ENCODE assay signal across 19 mouse cellular contexts in genomic region chr15:74128811-74129210, GRCm38 (mm10).
DNase-seq lines count a peak whose midpoint lies in the region; ATAC-seq and TF ChIP-seq lines count a peak whose summit lies in the region.
"Had no signal": no experiment of that assay in that cellular context is flagged by ENCODE, and none has a peak within 500 bp of the region (broad histone marks: within the 10 kb centered on the region; RNA-seq: fewer than 3 reads in every experiment).

No protein-coding gene starts in this region.

- ATAC-seq in midbrain, embryonic 11.5 days (ENCODE audit: low FRiP score), result no peak
- no peak for ATAC-seq in midbrain, postnatal 0 days (ENCODE audit: low FRiP score)
- peak; percentile 58; the same call in 1 of the 2 replicates for ATAC-seq in liver, embryonic 11.5 days (replicated peaks; ENCODE audit: low FRiP score)
- ATAC-seq in liver, embryonic 14.5 days (ENCODE audit: insufficient read depth), result no peak
- no peak for ATAC-seq in neural tube, embryonic 15.5 days (ENCODE audit: low FRiP score)
- ATAC-seq: forebrain, embryonic 16.5 days had no signal

- no peaks in the 10 kb centered on the region for H3K36me3 ChIP-seq in midbrain, embryonic 11.5 days (ENCODE audit: control insufficient read depth, insufficient read depth, low read length)
- H3K36me3 ChIP-seq in midbrain, postnatal 0 days (ENCODE audit: insufficient read depth, low read length), result no peaks in the 10 kb centered on the region
- H3K36me3 ChIP-seq in liver, embryonic 11.5 days (ENCODE audit: control insufficient read depth, insufficient read depth, low read length), result no peaks in the 10 kb centered on the region
- no peaks in the 10 kb centered on the region for H3K36me3 ChIP-seq in liver, embryonic 14.5 days (replicated peaks; ENCODE audit: control insufficient read depth, insufficient read depth, low read depth)
- no peaks in the 10 kb centered on the region for H3K36me3 ChIP-seq in neural tube, embryonic 15.5 days
- H3K36me3 ChIP-seq: embryonic facial prominence, embryonic 12.5 days; heart, embryonic 10.5 days had no signal

- peak; percentile 21 for DNase-seq in midbrain, embryonic 11.5 days (ENCODE audit: low spot score, missing footprints)
- no peak for DNase-seq in midbrain, postnatal 0 days (ENCODE audit: low spot score)
- DNase-seq in liver, embryonic 11.5 days (ENCODE audit: low spot score), result no peak
- no peak for DNase-seq in liver, embryonic 14.5 days (ENCODE audit: low read depth in 3 of 3, low spot score in 3 of 3)
- DNase-seq in adrenal gland, postnatal 14 days, result no peak
- DNase-seq: adrenal gland, adult 8-10 months; cerebellum, adult 11 months; cerebellum, adult 8-10 months; cerebellum, postnatal 14 days; embryo, embryonic 11 days; gastrocnemius, postnatal 10 days; heart, adult 18-20 months; heart, postnatal 10 days; heart, postnatal 4 days had no signal

- 73% methylated on average over 12 of the region's 12 CpGs for WGBS in midbrain, embryonic 11.5 days
- 73% methylated on average over 12 of the region's 12 CpGs for WGBS in midbrain, postnatal 0 days
- WGBS in liver, embryonic 11.5 days, result 51% methylated on average over 12 of the region's 12 CpGs
- 43% methylated on average over 12 of the region's 12 CpGs for WGBS in liver, embryonic 14.5 days (ENCODE audit: insufficient replicate concordance)
- WGBS in neural tube, embryonic 15.5 days, result 77% methylated on average over 12 of the region's 12 CpGs

- no peak overlapping the region for H3K4me3 ChIP-seq in midbrain, embryonic 11.5 days (ENCODE audit: low read depth, low read length)
- H3K4me3 ChIP-seq in midbrain, postnatal 0 days (ENCODE audit: low read depth, low read length), result no peak overlapping the region
- H3K4me3 ChIP-seq in liver, embryonic 11.5 days (ENCODE audit: low read depth, low read length), result no peak overlapping the region
- no peak overlapping the region for H3K4me3 ChIP-seq in liver, embryonic 14.5 days (ENCODE audit: insufficient read depth in 1 of 2, low read depth in 2 of 2, low read length in 2 of 2)
- H3K4me3 ChIP-seq in neural tube, embryonic 15.5 days (replicated peaks), result no peak overlapping the region
- H3K4me3 ChIP-seq: embryonic facial prominence, embryonic 12.5 days; heart, embryonic 10.5 days had no signal

- H3K4me2 ChIP-seq in midbrain, embryonic 11.5 days, result no peak overlapping the region
- no peak overlapping the region for H3K4me2 ChIP-seq in midbrain, postnatal 0 days (ENCODE audit: low read depth, low read length, poor library complexity, severe bottlenecking)
- H3K4me2 ChIP-seq in liver, embryonic 11.5 days, result peak overlapping the region; percentile 36; the same call in 1 of the 2 replicates
- peak overlapping the region; percentile 26; the same call in 1 of the 2 replicates for H3K4me2 ChIP-seq in liver, embryonic 14.5 days (ENCODE audit: low read depth)
- H3K4me2 ChIP-seq in neural tube, embryonic 15.5 days, result no peak overlapping the region
- H3K4me2 ChIP-seq: embryonic facial prominence, embryonic 12.5 days; hindbrain, embryonic 14.5 days had no signal

- H3K4me1 ChIP-seq in midbrain, embryonic 11.5 days (ENCODE audit: control insufficient read depth, insufficient read depth, low read length), result no peaks in the 10 kb centered on the region
- H3K4me1 ChIP-seq in midbrain, postnatal 0 days (ENCODE audit: insufficient read depth, low read length), result no peaks in the 10 kb centered on the region; the same call in 1 of the 2 replicates
- H3K4me1 ChIP-seq in liver, embryonic 11.5 days (replicated peaks; ENCODE audit: control insufficient read depth, insufficient read depth, low read length), result no peaks in the 10 kb centered on the region
- no peaks in the 10 kb centered on the region; a peak in 1 of 4 replicates for H3K4me1 ChIP-seq in liver, embryonic 14.5 days (replicated peaks; ENCODE audit: control insufficient read depth in 2 of 2, insufficient read depth in 2 of 2, low read length in 1 of 2)
- peaks cover 12% of the 10 kb centered on the region for H3K4me1 ChIP-seq in neural tube, embryonic 15.5 days
- H3K4me1 ChIP-seq: embryonic facial prominence, embryonic 12.5 days; heart, embryonic 10.5 days had no signal

- no peak for TF ChIP-seq CTCF in midbrain, postnatal 0 days (IDR thresholded peaks at IDR 0.05)
- no peak for TF ChIP-seq CTCF in liver, embryonic 14.5 days (IDR thresholded peaks at IDR 0.05; ENCODE audit: low read depth)

- no peak overlapping the region for H3K27ac ChIP-seq in midbrain, embryonic 11.5 days (ENCODE audit: low read depth, low read length)
- H3K27ac ChIP-seq in midbrain, postnatal 0 days (ENCODE audit: low read depth, low read length), result no peak overlapping the region
- H3K27ac ChIP-seq in liver, embryonic 11.5 days (ENCODE audit: low read depth, low read length), result no peak overlapping the region; the same call in 1 of the 2 replicates
- no peak overlapping the region for H3K27ac ChIP-seq in liver, embryonic 14.5 days
- H3K27ac ChIP-seq in neural tube, embryonic 15.5 days (replicated peaks), result no peak overlapping the region
- H3K27ac ChIP-seq: embryonic facial prominence, embryonic 12.5 days; heart, embryonic 10.5 days; hindbrain, embryonic 14.5 days had no signal

- H3K9me3 ChIP-seq in midbrain, embryonic 11.5 days (ENCODE audit: control insufficient read depth, low read length), result no peaks in the 10 kb centered on the region
- H3K9me3 ChIP-seq in midbrain, postnatal 0 days (ENCODE audit: low read length), result no peaks in the 10 kb centered on the region
- no peaks in the 10 kb centered on the region for H3K9me3 ChIP-seq in liver, embryonic 11.5 days (ENCODE audit: control insufficient read depth, low read length)
- no peaks in the 10 kb centered on the region for H3K9me3 ChIP-seq in liver, embryonic 14.5 days (ENCODE audit: control insufficient read depth, low read length)
- H3K9me3 ChIP-seq in neural tube, embryonic 15.5 days (replicated peaks), result no peaks in the 10 kb centered on the region
- H3K9me3 ChIP-seq: embryonic facial prominence, embryonic 12.5 days; heart, embryonic 10.5 days had no signal

- TF ChIP-seq EP300 in liver, embryonic 14.5 days (IDR thresholded peaks at IDR 0.05; ENCODE audit: low read depth), result no peak

- no peaks in the 10 kb centered on the region for H3K27me3 ChIP-seq in midbrain, embryonic 11.5 days (ENCODE audit: control insufficient read depth, insufficient read depth, low read length)
- no peaks in the 10 kb centered on the region for H3K27me3 ChIP-seq in midbrain, postnatal 0 days (ENCODE audit: insufficient read depth, low read length)
- no peaks in the 10 kb centered on the region for H3K27me3 ChIP-seq in liver, embryonic 11.5 days (replicated peaks; ENCODE audit: control insufficient read depth, insufficient read depth, low read length)
- no peaks in the 10 kb centered on the region for H3K27me3 ChIP-seq in liver, embryonic 14.5 days (ENCODE audit: control insufficient read depth, insufficient read depth, low read length)
- 0 out of 2 replicates have a peak, but pooled peaks cover 4% of the 10 kb centered on the region for H3K27me3 ChIP-seq in neural tube, embryonic 15.5 days (replicated peaks)

- no peak overlapping the region for H3K9ac ChIP-seq in midbrain, embryonic 11.5 days (ENCODE audit: low read length)
- H3K9ac ChIP-seq in midbrain, postnatal 0 days (replicated peaks; ENCODE audit: low read length, poor library complexity, severe bottlenecking), result no peak overlapping the region
- no peak overlapping the region for H3K9ac ChIP-seq in liver, embryonic 11.5 days (ENCODE audit: low read depth, low read length)
- H3K9ac ChIP-seq in liver, embryonic 14.5 days (replicated peaks), result no peak overlapping the region
- no peak overlapping the region for H3K9ac ChIP-seq in neural tube, embryonic 15.5 days (replicated peaks)
- H3K9ac ChIP-seq: embryonic facial prominence, embryonic 12.5 days; hindbrain, embryonic 14.5 days had no signal

Comparison
In these comparisons a context has a peak if more than half of its experiments do, and no peak if none do; other contexts are left out.
1. H3K4me2 ChIP-seq: peak in liver, embryonic 11.5 days (single experiment) and liver, embryonic 14.5 days (single experiment); none in midbrain, embryonic 11.5 days (single experiment), midbrain, postnatal 0 days (single experiment) and neural tube, embryonic 15.5 days (single experiment).